Mouse (Mus musculus): Measurements from ENCODE around the gene Asxl1. TPM values are rescaled to one million over a fixed set of nuclear protein-coding genes. Genes with fewer than 3 reads are reported as not detected.

Gene Asxl1
- total RNA-seq, 2 experiments from 2014 or later: 29.3 to 30.9 TPM

DNA sequence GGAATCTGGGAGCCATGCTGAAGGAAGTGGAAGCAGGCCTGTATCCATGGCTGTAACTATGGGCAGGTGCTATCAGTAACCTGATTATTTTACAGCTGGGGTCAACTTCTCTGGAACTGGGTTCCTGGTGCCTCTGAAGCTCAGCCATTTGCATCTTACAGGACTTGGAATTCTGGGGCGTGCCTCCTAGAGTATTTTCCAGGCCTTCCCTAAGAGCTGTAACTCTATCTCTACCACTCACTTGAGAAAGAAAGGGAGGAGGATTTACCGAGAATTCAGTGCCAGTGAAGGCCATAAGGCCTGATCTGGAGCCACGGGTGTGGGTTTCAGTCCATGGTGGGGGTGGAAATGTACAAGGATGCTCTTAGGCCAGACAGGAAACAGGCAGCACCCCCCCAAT is 95.6 kb downstream of the Asxl1 start:
- ATAC-seq (ENCODE audit: poor library complexity, severe bottlenecking): no peak

DNA sequence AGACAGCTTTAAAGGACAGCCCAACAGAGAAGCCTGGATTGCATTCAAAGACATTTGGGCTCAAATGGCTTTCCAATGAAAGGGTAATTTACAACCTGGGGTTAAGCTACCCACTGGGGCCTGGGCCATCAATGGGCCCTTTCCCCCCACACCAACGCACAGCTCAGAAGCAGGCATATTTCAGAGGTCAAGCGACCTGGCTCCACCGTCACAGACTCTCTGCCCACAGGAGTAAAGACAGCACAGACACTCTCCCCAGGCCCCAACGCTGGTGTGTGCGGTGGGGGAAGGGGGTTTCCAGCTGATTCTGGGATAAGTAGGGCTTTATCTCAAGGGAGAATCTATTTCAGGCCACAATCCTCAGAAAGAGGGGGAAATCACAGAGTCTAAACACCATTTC is 97.1 kb downstream of the Asxl1 start:
- ATAC-seq (ENCODE audit: poor library complexity, severe bottlenecking): no peak

DNA sequence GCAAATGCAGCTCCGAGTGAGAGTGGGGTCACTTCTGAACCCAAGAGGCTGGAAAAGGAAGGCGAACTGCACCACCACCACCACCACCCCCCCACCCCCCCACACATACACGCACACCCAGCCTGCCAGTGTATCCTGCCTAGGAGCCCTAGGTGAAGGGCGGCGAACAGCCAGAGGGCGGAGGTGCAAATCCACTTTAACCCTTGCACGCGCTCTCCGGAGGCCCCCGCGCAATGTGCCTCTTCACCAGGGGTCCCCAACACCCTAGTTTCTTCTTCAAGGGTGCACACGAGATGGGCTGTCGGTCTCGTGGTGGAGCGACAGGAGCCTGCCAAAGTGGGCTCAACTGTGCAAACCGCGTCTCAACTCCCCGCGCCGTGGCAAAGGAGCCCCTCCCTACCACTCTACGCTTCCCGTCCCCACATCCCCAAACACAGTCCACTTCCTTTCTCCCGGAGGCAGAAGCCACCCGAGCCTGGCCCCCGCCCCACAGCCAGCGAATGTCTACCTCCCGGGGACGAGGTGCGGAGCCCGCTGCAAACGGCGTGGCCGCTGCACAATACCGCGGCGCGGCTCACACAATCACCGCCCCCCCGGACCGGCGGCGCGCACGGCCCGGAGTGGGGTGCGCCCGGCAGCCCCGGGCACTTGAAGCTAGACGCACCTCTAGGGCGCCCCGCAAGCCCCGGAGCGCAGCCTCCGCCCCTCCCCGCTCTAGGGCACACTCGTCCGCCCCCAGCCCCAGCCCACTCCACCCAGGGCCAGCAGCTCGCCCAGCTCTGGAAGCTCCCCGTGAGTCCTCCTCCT is 98.0 kb downstream of the Asxl1 start:
- ATAC-seq (ENCODE audit: poor library complexity, severe bottlenecking): peak; percentile 36

DNA sequence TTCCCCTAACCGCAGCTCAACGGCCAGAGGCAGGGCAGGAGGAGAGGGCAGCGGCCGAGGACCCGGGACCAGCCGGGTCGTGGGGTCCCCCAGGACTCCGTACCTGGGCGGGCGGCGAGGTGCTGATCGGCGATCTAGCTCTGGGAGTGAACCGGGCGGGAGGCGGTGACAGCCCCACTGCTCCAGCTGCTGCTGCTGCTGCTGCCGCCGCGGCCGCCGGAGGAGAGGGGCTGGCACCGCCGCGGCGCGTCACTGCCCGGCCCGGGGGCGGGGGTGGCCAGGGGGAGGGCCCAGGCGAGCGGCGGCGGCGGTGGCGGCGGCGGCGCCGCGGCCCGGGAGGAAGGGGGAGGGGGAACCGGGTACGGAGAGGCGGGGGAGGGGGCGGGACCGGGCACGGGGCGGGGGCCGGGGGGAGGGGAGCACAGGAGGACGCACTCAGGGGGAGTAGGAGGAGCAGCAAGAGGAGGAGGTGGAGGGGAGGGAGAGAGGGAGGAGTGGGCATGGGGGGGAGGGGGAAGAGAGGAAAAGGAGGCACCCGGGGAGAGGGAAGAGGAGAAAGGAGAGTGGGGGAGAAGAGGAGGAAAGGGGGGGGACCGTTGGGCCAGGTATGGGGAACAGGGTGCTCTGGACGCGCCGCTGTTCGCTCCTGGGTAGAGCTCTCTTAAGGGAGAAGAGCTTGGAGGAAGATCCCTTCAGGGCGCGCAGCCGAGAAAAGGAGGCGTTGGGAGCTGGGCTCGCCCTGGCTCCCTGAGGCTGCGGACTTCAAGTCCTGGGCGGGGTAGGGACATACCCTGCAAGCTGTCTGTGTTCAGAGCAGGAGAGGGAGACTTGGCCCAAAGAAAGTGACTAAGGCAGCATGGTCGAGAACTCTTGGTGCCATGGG is 98.9 kb downstream of the Asxl1 start:
- peak; percentile 41 for ATAC-seq (ENCODE audit: poor library complexity, severe bottlenecking)

DNA sequence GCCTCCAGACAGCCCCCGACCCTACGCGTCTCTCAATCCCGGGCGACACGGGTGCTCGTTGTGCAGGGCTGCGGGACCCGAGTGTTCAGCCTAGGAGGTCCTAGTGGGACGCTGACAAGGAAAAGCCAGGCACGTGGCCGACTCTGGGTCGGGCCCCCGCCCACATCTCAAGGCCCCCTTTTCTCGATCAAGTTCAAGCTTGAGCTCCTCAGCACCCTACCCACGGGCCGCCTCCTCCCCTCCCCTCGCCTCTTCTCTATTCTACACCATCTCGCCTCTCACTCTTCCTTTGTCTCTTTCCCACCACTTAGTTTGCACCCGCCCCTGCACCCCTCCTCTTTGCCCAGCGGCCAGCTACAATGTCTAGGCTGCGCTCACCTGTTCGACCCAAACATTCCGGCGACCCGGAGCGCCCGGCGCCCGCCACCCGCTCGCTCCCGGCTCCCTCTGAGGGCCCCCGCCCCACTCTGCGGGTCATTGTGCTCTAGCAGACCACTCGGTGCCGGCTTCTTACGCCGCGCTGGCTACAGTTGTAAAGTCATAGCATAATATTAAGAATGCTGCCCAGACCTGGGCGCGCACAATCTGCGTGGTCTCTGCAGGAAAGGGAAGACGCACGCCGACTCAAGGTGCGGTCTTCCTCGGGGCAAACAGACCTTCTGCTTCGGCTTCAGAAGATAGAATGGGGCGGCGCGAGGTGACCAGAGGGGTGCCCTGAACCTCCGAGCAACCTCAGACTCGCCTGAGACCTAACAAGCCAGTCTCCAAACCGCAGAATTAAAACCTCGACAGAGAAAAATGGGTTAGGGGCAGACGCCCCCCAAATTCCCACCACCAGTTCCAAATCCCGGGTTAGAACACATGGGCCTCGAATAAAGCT is 99.7 kb downstream of the Asxl1 start:
- 0 out of 2 replicates have a peak, but pooled peaks have one; percentile 5 for ATAC-seq (ENCODE audit: poor library complexity, severe bottlenecking)

DNA sequence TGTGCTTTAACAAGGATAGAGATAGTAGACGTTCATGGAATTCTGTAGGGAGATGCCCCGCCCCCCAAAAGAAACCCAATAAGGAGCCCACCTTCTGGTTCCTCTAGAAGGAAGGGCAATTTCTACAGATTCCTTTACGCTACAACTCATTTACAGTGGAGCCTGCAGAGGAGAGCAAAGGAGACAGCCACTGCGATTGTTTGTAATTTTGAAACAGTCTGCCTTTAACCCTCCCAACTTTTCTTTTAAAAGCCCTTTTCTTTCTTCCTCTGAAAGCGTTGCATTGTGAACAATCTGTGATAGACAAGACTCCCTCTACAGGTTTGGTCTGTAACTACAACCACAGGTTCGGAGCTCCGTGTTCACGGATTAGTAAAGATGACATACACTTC is 100.4 kb downstream of the Asxl1 start:
- peak; percentile 56 for ATAC-seq (ENCODE audit: poor library complexity, severe bottlenecking)

DNA sequence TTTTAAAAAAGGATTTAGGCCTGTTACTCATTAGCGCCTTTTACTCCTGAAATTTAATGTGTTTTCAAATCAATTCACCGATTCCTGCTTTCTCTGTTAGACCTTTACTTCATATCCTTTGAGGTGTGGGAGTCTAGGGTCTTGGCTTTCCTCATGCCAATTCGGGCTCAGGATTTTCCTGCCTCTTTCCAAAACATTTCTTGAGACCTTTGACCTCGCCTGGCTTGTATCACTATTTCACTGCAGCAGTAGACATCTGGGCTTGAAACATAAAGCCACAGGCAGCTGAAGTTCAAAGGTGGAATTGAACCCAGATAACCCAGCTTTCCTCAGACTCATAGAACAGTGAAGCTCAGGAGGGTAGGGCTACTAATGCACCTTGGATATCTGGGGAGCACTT is 100.8 kb downstream of the Asxl1 start:
- ATAC-seq (ENCODE audit: poor library complexity, severe bottlenecking): no peak

DNA sequence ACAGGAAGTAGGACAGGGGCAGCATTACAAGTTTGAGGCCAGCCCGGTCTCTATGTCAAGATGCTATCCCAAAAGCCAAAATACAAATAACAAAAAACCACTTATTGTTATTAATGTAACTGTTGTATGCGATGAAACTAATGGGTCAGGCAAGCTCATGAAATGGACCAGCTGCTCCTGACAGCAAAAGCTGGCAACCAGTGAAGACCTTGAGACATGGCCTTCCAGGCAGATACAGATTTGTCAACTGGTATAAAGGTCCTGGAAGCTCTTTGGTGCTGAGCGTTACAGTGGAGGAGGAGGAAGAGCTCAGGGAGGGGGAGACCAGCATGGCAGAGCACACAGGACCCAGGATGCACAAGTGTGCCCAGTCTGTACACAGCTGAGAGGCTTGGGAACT is 102.1 kb downstream of the Asxl1 start:
- no peak for ATAC-seq (ENCODE audit: poor library complexity, severe bottlenecking)

DNA sequence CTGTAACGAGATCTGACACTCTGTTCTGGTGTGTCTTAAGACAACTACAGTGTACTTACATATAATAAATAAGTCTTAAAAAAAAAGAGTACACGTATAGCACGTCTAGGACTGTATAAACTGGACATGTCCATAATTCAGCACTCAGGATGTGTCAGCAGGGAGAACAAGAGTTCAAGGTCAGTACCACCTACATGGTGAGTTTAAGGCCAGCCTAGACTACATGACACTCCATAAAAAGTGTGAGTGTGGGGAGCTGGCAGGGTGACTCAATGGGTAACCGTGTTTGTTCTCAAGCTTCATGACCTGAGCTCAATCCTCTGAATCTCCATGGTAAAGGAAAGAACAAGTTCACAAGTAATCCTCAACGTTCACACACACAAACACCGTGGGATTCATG is 102.9 kb downstream of the Asxl1 start:
- no peak for ATAC-seq (ENCODE audit: poor library complexity, severe bottlenecking)

Other genes starting within 250 kb of the Asxl1 start
- gene Hck, start 237.4 kb upstream of the Asxl1 start, total RNA-seq (2015): 207 and 212 TPM in 2 replicates
- gene Hck, start 237.4 kb upstream of the Asxl1 start, total RNA-seq (2017): 279 and 282 TPM in 2 replicates
- gene Tm9sf4, start 184.5 kb upstream of the Asxl1 start, total RNA-seq (2015): 50.1 and 56.9 TPM in 2 replicates
- gene Tm9sf4, start 184.5 kb upstream of the Asxl1 start, total RNA-seq (2017): 78.7 and 85.5 TPM in 2 replicates
- gene Tspyl3, start 120.4 kb upstream of the Asxl1 start, total RNA-seq (2015): 5.6 and 6.2 TPM in 2 replicates
- 4.0 and 6.5 TPM in 2 replicates for gene Tspyl3, start 120.4 kb upstream of the Asxl1 start, total RNA-seq (2017)
- gene Plagl2, start 104.4 kb upstream of the Asxl1 start, total RNA-seq (2015): 40.6 and 43.8 TPM in 2 replicates
- gene Plagl2, start 104.4 kb upstream of the Asxl1 start, total RNA-seq (2017): 5.7 and 9.1 TPM in 2 replicates
- 6.2 and 8.1 TPM in 2 replicates for gene Pofut1, start 104.3 kb upstream of the Asxl1 start, total RNA-seq (2015)
- 12.2 and 12.8 TPM in 2 replicates for gene Pofut1, start 104.3 kb upstream of the Asxl1 start, total RNA-seq (2017)
- gene Kif3b, start 54.4 kb upstream of the Asxl1 start, total RNA-seq (2015): 13.2 and 16.5 TPM in 2 replicates
- 23.5 and 30.2 TPM in 2 replicates for gene Kif3b, start 54.4 kb upstream of the Asxl1 start, total RNA-seq (2017)
- not detected in 2 replicates for gene 4930404H24Rik, start 147.0 kb downstream of the Asxl1 start, total RNA-seq (2015)
- not detected in 2 replicates for gene 4930404H24Rik, start 147.0 kb downstream of the Asxl1 start, total RNA-seq (2017)
- gene Nol4l, start 184.1 kb downstream of the Asxl1 start, total RNA-seq (2015): 1.2 and 2.1 TPM in 2 replicates
- 0.20 and 0.62 TPM in 2 replicates for gene Nol4l, start 184.1 kb downstream of the Asxl1 start, total RNA-seq (2017)

All from megakaryocyte, adult 5-6 weeks (primary cell).